Mouse (Mus musculus): Measurements from ENCODE around the gene Scn1b. TPM values are rescaled to one million over a fixed set of nuclear protein-coding genes. Genes with fewer than 3 reads are reported as not detected.

The Scn1b gene
- polyA plus RNA-seq, 1 experiment from 2014 or later = 13.9 TPM

DNA sequence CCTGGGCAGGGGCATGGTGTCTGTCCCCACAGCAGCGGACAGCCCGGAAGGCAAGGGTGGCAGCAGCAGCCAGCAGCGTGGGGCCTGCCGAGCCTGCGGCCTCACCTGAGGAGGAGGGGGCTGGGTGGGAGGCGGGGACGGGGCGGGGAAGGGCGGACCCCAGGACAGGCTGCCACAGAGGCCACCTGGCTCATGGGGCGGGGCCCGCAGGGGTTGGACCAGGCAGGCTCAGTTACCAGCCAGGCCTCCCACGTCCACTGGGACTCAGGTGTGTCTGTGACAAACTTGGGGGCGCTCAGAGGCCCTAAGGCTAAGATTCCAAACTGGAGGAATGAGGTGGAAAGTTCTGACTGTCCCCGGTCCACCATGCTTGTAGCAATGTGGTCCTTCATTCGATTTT, 11.6 kb downstream of the Scn1b start, which contains the start of gene Hpn:
Gene Hpn, minus strand, starts transcription at position 109 of the 400 bp plus-strand sequence.
- no peak within 1 kb of the TSS for H3K27ac ChIP-seq
- H3K79me2 ChIP-seq (ENCODE audit: inconsistent target) = no peaks in the 10 kb centered on the region
- H3K4me3 ChIP-seq (ENCODE audit: inconsistent target) = no peak within 1 kb of the TSS
- WGBS (ENCODE audit: missing documents) = 71% methylated on average over 15 of the region's 15 CpGs
- H3K36me3 ChIP-seq (ENCODE audit: inconsistent target) = no peaks in the 10 kb centered on the region

DNA sequence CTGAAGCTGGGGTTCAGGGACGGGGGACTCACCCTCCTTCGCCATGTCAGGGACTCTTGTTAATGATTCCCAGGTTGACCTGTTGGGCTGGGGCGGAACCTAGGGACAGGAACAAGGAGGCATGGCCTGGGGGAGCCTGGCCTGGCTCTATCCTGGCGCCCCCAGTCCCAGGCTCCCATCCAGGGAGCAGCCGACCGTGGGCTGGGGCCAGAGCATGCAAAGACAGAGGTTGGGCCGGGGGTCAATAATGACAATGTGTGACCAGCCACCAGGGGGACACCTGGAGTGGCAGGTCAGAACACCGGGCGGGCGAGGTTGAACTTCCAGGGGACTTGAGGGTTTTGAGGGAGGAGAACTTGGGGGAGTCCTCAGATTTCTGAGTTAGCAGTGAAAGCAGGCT, 12.2 kb downstream of the Scn1b start:
- 93% methylated on average over 4 of the region's 10 CpGs for WGBS (ENCODE audit: missing documents)
- H3K79me2 ChIP-seq (ENCODE audit: inconsistent target) = no peaks in the 10 kb centered on the region
- H3K27ac ChIP-seq = no peak overlapping the region
- H3K4me3 ChIP-seq (ENCODE audit: inconsistent target) = no peak overlapping the region
- no peaks in the 10 kb centered on the region for H3K36me3 ChIP-seq (ENCODE audit: inconsistent target)

DNA sequence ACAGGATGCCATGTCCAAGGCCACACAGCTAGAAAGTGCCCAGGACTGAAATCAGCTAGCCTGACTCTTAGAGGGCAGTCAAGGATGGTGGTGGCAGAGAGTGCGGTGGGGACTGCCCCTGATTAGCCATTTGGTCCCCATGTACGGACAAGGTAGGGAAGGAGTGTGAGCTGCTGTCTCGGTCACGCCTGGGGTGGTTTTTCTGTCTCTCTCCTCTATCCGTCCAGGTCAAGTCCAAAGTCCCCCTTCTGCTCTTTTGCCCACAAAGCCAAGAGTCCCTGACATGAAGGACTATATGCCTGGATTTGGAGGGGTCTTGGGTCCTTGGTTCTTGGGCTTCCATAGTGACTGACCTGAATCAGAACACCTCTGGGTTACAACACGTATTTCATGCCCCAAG, 13.0 kb downstream of the Scn1b start:
- 97% methylated on average over 6 of the region's 6 CpGs for WGBS (ENCODE audit: missing documents)
- no peak overlapping the region for H3K27ac ChIP-seq
- H3K79me2 ChIP-seq (ENCODE audit: inconsistent target) = no peaks in the 10 kb centered on the region
- no peaks in the 10 kb centered on the region for H3K36me3 ChIP-seq (ENCODE audit: inconsistent target)
- no peak overlapping the region for H3K4me3 ChIP-seq (ENCODE audit: inconsistent target)

DNA sequence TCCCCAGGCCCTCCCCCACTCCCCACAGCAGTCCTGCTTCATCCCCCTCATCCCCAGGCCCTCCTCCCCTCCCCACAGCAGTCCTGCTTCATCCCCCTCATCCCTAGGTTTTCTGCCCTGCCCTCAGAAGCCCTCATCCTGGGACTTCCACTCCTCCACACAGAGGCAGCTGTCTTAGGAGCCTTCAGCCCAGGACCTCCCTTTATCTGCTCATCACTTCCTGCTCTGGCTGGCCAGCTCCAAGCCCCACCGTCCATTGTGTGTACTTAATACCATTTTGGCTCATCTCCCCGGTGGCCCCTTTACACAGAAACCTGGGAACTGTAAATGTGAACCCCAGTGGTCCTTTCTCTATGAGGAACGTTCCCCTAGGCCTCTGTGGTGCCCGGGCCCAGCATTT, 14.8 kb downstream of the Scn1b start:
- 85% methylated on average over 4 of the region's 4 CpGs for WGBS (ENCODE audit: missing documents)
- H3K36me3 ChIP-seq (ENCODE audit: inconsistent target) = no peaks in the 10 kb centered on the region
- no peak overlapping the region for H3K27ac ChIP-seq
- H3K79me2 ChIP-seq (ENCODE audit: inconsistent target) = no peaks in the 10 kb centered on the region
- H3K4me3 ChIP-seq (ENCODE audit: inconsistent target) = no peak overlapping the region

DNA sequence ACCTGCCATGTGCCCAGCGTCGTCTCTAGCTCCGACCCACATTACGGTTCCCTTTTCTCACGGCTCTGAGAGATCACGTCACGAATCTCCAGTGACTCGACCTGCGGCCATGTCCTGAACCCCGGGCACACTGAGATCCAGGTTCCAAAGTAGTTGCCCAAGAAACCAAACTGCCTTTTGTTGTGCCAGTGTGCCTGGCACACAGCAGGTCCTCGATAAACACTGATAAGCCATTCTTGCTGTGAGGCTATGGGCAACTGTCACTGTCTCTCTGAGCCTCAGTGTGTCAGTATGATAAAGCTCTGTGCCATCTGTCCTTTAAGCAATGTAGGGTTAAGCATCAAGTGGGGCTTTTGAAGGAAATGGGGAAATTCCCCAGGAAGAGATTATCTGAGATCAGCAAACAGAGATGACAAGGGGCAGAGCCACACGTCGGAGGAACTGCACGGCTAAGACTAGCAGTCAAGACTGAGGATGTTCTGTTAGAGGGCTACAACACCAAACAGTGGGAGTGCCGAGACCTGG, 15.9 kb downstream of the Scn1b start:
- 52% methylated on average over 15 of the region's 15 CpGs for WGBS (ENCODE audit: missing documents)
- Histone ChIP-seq H3K36me3 (ENCODE audit: inconsistent target) (no peaks in the 10 kb centered on the region), H3K4me3 (ENCODE audit: inconsistent target) (no peak overlapping the region), H3K27ac (peak overlapping the region; percentile 27), H3K79me2 (ENCODE audit: inconsistent target) (no peaks in the 10 kb centered on the region)

DNA sequence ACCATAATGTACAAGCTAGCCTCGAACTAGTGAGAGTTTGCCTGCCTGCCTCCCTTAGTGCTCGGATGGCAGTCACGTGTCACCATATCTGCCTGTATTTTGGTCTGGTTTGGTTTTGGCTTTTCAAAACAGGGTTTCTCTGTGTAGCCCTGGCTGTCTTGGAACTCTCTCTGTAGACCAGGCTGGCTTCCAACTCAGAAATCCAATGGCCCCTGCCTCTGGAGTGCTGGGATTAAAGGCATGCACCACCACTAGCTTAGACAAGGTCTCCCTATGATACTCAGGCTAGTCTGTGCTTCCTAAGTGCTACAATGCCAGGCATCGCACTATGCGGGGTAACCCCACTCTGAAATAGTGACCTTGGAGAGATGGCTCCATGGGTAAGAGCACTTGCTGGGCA, 17.0 kb downstream of the Scn1b start:
- no peak overlapping the region for H3K4me3 ChIP-seq (ENCODE audit: inconsistent target)
- WGBS (ENCODE audit: missing documents) = 94% methylated on average over 5 of the region's 5 CpGs
- H3K79me2 ChIP-seq (ENCODE audit: inconsistent target) = no peaks in the 10 kb centered on the region
- no peaks in the 10 kb centered on the region for H3K36me3 ChIP-seq (ENCODE audit: inconsistent target)
- no peak overlapping the region for H3K27ac ChIP-seq

DNA sequence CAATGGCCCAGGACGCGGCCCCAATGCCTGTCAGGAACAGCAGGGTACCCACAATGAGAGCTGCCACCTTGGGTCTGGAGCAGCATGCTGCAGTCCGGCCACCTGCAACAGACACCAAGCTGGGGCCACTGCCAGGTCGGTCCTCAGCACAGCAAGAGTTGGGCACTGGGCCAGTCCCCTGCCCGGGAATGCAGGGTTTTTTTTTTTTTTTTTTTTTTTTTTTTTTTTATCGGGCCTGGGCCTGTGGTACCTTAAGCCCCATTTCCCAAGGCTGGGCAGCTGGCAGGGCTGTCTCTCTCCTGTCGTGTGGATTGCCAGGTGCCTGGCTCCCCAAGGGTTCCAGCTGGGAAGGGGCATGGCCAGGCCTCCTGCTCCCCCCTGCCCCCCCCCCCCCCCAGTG, 17.7 kb downstream of the Scn1b start:
- WGBS (ENCODE audit: missing documents) = 40% methylated on average over 5 of the region's 7 CpGs

DNA sequence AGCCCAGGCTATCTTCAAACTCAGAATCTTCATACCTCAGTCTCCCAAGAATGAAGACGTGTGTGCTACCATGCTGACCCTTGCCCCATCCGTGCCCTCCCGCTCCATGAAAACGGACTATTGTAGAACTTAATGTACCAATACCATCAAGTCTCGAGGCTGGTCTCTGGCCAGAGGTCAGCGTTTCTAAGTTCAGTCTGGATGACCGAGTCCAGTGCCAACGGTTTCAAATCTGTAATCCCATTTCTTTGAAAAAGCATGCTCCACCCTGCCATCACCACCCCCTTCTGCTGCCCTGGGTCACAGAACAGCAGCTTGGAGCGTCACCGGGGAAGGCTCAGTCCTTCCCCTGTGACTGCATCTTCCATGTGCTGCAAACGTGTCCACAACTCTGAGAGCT, 19.0 kb downstream of the Scn1b start:
- Histone ChIP-seq H3K4me3 (ENCODE audit: inconsistent target) (no peak overlapping the region), H3K27ac (no peak overlapping the region), H3K36me3 (ENCODE audit: inconsistent target) (no peaks in the 10 kb centered on the region), H3K79me2 (ENCODE audit: inconsistent target) (no peaks in the 10 kb centered on the region)
- WGBS (ENCODE audit: missing documents) = 94% methylated on average over 11 of the region's 11 CpGs

More for the DNA sequence above, 17.7 kb downstream of the Scn1b start:
- Histone ChIP-seq H3K27ac (no peak overlapping the region), H3K79me2 (ENCODE audit: inconsistent target) (no peaks in the 10 kb centered on the region), H3K36me3 (ENCODE audit: inconsistent target) (no peaks in the 10 kb centered on the region), H3K4me3 (ENCODE audit: inconsistent target) (no peak overlapping the region)

DNA sequence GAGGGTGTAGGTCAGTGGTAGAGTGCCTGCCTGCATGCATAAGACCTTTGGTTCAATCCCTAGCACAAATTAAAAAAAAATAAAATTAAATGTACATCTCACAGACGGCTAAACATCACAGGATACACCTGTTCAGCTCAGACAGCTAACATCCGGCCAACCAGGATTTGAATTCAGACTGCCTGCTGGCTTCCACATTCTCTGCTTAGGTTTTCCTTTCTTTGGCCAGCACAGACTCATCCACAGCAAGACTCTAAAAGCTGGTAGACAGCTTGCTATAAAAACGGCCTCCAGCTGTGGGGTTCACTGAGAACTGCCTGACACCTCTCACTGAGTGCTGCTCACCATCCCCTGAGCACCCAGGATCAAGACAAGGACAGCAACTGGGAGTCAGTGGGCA, 20.6 kb downstream of the Scn1b start:
- WGBS (ENCODE audit: missing documents) = 42% methylated on average over 3 of the region's 3 CpGs
- Histone ChIP-seq H3K79me2 (ENCODE audit: inconsistent target) (no peaks in the 10 kb centered on the region), H3K36me3 (ENCODE audit: inconsistent target) (no peaks in the 10 kb centered on the region), H3K4me3 (ENCODE audit: inconsistent target) (no peak overlapping the region), H3K27ac (no peak overlapping the region)

DNA sequence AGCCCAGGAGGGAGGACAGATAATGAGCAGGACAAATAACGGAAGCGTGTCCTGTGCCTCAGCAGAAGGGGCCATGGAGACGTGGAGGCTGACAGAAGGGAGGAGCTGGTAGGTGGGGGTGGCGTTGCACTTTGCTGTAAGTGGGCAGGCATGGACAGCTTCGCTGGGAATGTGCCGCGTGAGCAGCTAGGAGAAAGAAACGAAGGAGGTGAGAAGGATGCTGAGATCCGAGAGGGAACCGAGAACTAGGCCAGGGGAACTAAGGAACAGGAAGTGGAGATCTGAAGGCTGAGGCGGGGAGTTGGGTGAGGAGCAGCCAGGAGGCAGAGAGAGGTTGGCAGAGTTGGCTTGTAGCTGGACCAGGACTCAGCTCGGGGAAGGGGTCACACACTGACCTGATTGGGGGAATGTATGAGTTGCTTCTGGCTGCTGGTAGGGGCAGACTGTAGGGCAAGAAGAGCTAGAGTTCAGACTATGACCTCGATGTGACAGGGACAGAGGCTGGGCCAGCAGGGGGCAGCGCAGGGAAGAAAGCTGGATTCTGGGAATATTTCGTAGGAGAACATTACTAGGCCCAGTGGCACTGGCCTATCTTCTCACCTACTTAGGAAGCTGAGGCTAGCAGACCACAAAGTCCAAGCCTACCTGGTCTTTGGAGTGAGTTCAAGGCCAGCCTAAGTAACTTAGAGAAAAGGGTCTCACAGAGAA, 21.6 kb downstream of the Scn1b start:
- WGBS (ENCODE audit: missing documents) = 46% methylated on average over 15 of the region's 15 CpGs
- Histone ChIP-seq H3K4me3 (ENCODE audit: inconsistent target) (no peak overlapping the region), H3K36me3 (ENCODE audit: inconsistent target) (no peaks in the 10 kb centered on the region), H3K27ac (no peak overlapping the region), H3K79me2 (ENCODE audit: inconsistent target) (no peaks in the 10 kb centered on the region)

DNA sequence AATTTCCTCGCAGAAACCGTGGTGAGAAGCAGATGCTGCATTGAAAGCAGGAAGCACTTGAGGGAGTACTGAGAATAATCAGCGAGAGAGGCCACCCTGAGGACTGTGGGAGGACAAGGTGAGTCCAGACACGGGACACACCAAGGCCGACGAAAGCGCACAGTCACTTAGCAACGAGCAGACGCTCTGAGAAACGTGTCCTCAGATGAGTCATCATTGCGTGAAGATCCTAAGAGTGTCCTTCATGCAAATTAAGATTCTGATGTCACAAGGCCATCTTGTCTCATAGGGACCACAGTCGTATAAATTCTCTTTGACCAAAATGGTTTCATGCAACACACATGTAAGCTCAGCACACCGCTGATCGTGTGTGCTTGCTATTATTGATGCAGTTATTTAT, 26.0 kb downstream of the Scn1b start:
- Histone ChIP-seq H3K4me3 (ENCODE audit: inconsistent target) (no peak overlapping the region), H3K79me2 (ENCODE audit: inconsistent target) (no peaks in the 10 kb centered on the region), H3K36me3 (ENCODE audit: inconsistent target) (no peaks in the 10 kb centered on the region), H3K27ac (no peak overlapping the region)
- WGBS (ENCODE audit: missing documents) = 53% methylated on average over 14 of the region's 14 CpGs

DNA sequence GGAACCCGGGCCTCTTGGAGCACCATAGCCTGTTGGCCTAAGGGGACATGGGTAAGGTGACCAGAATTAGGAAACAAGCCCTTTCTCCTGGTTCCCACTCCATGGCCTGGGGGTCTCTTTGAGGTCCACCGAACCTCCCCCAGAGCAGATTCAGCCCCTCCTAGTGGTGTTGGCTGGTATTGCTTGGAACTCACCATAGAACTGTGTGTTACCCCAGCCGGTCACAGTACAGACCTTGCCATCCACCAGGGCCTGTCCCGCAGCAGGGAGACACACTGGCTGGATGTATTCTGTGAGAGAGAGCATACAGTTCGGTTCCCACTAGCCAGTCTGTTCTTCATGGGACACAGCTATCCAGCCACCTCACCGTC, 27.2 kb downstream of the Scn1b start:
- 91% methylated on average over 6 of the region's 6 CpGs for WGBS (ENCODE audit: missing documents)
- Histone ChIP-seq H3K36me3 (ENCODE audit: inconsistent target) (no peaks in the 10 kb centered on the region), H3K4me3 (ENCODE audit: inconsistent target) (no peak overlapping the region), H3K27ac (no peak overlapping the region), H3K79me2 (ENCODE audit: inconsistent target) (no peaks in the 10 kb centered on the region)

DNA sequence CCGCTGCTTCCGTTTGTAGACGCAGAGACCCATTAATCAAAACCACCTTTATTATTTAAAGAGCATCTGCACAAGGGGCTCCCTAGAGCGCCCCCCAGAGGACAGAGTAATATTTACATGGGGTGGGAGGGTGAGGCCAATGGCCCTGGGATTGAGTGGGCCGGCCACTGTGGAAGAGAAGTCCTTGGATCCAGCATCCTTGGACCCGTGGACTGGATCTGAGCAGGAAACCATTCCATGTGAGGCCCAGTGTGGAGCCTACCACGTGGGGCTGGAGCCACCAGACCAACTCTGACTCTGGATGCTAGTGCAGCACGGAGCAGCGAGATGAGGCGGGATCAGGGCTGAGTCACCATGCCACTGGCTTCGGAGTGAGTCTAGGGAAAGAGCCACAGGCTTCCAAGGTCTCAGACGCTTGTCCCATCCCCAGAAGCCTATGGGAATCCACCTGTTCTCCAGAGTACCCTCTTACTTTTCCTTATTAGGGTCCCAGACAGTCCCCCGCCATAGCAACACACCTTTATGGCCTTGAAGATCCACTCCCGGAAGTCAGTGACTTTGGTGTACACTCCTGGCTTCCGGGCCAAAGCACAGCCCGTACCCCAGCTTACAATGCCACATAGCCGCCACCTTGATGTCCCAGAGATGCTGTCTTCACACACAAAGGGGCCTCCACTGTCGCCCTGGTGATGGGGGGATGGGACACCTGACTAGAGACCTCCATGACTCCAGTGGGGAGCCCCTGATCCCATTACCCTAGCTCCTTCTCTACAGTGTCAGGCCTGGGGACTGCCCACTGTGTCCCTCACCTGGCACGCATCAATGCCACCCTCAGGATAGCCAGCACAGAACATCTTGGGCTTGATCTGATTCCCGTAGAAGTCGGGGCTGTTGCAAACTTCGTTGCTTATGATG, 27.8 kb downstream of the Scn1b start:
- H3K27ac ChIP-seq = no peak overlapping the region
- no peaks in the 10 kb centered on the region for H3K36me3 ChIP-seq (ENCODE audit: inconsistent target)
- no peak overlapping the region for H3K4me3 ChIP-seq (ENCODE audit: inconsistent target)
- 89% methylated on average over 22 of the region's 22 CpGs for WGBS (ENCODE audit: missing documents)
- H3K79me2 ChIP-seq (ENCODE audit: inconsistent target) = no peaks in the 10 kb centered on the region

DNA sequence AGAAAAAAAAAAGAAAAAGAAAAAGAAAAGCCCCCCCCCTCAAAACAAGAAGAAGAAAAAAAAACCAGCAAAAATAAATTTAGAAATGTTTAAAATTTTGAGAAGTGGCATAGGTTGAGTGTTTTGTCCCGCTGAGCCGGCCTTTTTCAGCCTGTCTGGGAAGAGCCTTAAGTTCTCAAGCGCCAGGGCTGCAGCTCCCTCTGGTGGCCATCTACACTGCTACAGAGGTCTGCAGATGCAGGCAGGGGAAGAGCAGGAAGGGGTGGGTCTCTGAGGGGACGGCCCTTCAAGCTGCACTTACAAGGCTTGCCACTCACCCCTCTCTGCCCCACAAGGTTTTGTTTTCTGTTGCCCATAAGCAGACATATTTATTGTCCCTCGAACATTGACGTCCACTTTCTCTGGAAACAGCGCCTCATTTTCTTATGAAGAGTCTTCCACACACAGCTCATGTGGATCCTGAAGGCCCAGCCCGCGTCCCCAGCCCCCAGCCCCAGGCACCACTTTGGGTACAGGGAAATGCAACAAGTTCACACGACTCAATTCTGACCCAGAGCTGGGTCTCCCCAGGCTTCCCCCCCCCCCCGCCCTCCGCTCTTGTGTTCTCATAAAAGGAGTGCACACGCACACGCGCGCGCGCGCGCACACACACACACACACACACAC, 29.1 kb downstream of the Scn1b start:
- WGBS (ENCODE audit: missing documents) = 18% methylated on average over 10 of the region's 20 CpGs
- Histone ChIP-seq H3K4me3 (ENCODE audit: inconsistent target) (no peak overlapping the region), H3K36me3 (ENCODE audit: inconsistent target) (no peaks in the 10 kb centered on the region), H3K27ac (no peak overlapping the region), H3K79me2 (ENCODE audit: inconsistent target) (no peaks in the 10 kb centered on the region)

Measured in macrophage (primary cell).